In the genomic region with DNA sequence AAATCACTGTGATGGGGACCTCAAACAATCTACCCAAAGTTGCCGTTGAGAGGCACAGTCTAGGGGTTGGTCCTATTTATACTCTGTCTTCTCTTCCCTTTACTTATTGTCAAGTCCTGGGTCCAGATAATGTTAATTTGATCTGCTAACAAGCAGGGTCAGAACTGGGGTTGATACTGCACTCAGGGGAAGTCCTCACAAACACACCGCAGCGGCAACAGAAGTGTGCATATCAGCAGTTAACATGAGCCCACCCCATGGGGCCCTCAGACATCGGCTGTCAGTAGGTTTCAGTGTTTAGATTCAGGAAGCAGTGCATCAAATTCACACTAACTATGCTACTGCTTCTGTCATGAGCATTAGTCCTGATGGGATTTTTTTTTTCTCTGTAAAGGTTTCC, we compare ENCODE assay signal across 23 mouse cellular contexts.
A peak's percentile ranks its signal among the peaks of the same experiment; 100 is the strongest.
DNase-seq lines count a peak whose midpoint lies in the region; ATAC-seq and TF ChIP-seq lines count a peak whose summit lies in the region.
"Had no signal": no experiment of that assay in that cellular context is flagged by ENCODE, and none has a peak within 500 bp of the region (broad histone marks: within the 10 kb centered on the region; RNA-seq: fewer than 3 reads in every experiment).

No protein-coding gene starts in this region.

- H3K9ac ChIP-seq in limb, embryonic 12.5 days (replicated peaks) = no peak overlapping the region
- H3K9ac ChIP-seq in liver, embryonic 14.5 days (replicated peaks) = no peak overlapping the region
- H3K9ac ChIP-seq: embryonic facial prominence, embryonic 15.5 days; heart, embryonic 15.5 days; hindbrain, embryonic 14.5 days had no signal

- ATAC-seq in limb, embryonic 12.5 days (ENCODE audit: insufficient number of reproducible peaks, insufficient read depth, low FRiP score, low TSS enrichment, low read depth) = no peak
- peak; percentile 39; the same call in 1 of the 2 replicates for ATAC-seq in common myeloid progenitor, adult 5-6 weeks (replicated peaks; ENCODE audit: low read depth, poor library complexity, severe bottlenecking)
- ATAC-seq in liver, embryonic 14.5 days (ENCODE audit: insufficient read depth) = peak; percentile 68
- peak; percentile 62 for ATAC-seq in megakaryocyte-erythroid progenitor cell, adult 5-6 weeks (replicated peaks; ENCODE audit: low FRiP score, low TSS enrichment, poor library complexity, severe bottlenecking)
- ATAC-seq: forebrain, embryonic 14.5 days had no signal

- H3K27ac ChIP-seq in limb, embryonic 12.5 days = 0 out of 2 replicates have a peak overlapping the region, but pooled peaks have one; percentile 41
- no peak overlapping the region for H3K27ac ChIP-seq in limb, embryonic 10.5 days
- no peak overlapping the region for H3K27ac ChIP-seq in liver, embryonic 14.5 days
- H3K27ac ChIP-seq: embryonic facial prominence, embryonic 15.5 days; forebrain, embryonic 10.5 days; heart, embryonic 10.5 days; heart, embryonic 15.5 days; hindbrain, embryonic 10.5 days; hindbrain, embryonic 14.5 days had no signal

- no peak for DNase-seq in limb, embryonic 10.5 days (ENCODE audit: low spot score)
- DNase-seq in liver, embryonic 14.5 days (ENCODE audit: low read depth in 3 of 3, low spot score in 3 of 3) = no peak
- DNase-seq in frontal cortex, postnatal 36 days (ENCODE audit: low spot score in 2 of 2) = no peak
- DNase-seq in embryo, embryonic 10 days (ENCODE audit: low spot score) = no peak
- DNase-seq: adrenal gland, postnatal 14 days; cerebellum, adult 18-20 months; cerebellum, adult 9-11 months; cerebellum, postnatal 36 days; embryo, embryonic 11 days; gastrocnemius, postnatal 36 days; heart, adult 18-20 months; heart, postnatal 14 days had no signal

- H3K9me3 ChIP-seq in limb, embryonic 12.5 days = no peaks in the 10 kb centered on the region
- H3K9me3 ChIP-seq in limb, embryonic 10.5 days (replicated peaks) = no peaks in the 10 kb centered on the region
- H3K9me3 ChIP-seq in liver, embryonic 14.5 days (ENCODE audit: control insufficient read depth, low read length) = no peaks in the 10 kb centered on the region
- H3K9me3 ChIP-seq: embryonic facial prominence, embryonic 15.5 days; forebrain, embryonic 10.5 days; heart, embryonic 10.5 days; heart, embryonic 15.5 days; hindbrain, embryonic 10.5 days had no signal

- peak; percentile 61 for TF ChIP-seq EP300 in liver, embryonic 14.5 days (IDR thresholded peaks at IDR 0.05; ENCODE audit: low read depth)

- H3K4me3 ChIP-seq in limb, embryonic 12.5 days (replicated peaks) = no peak overlapping the region
- H3K4me3 ChIP-seq in limb, embryonic 10.5 days = no peak overlapping the region
- no peak overlapping the region for H3K4me3 ChIP-seq in liver, embryonic 14.5 days (ENCODE audit: insufficient read depth in 1 of 2, low read depth in 2 of 2, low read length in 2 of 2)
- H3K4me3 ChIP-seq: embryonic facial prominence, embryonic 15.5 days; erythroblast, embryonic 14.5 days; forebrain, embryonic 10.5 days; heart, embryonic 10.5 days; heart, embryonic 15.5 days; hindbrain, embryonic 10.5 days had no signal

- H3K36me3 ChIP-seq in limb, embryonic 12.5 days = peaks cover 20% of the 10 kb centered on the region; the same call in 1 of the 2 replicates
- H3K36me3 ChIP-seq in limb, embryonic 10.5 days = peaks cover 21% of the 10 kb centered on the region
- no peaks in the 10 kb centered on the region for H3K36me3 ChIP-seq in liver, embryonic 14.5 days (replicated peaks; ENCODE audit: control insufficient read depth, insufficient read depth, low read depth)
- H3K36me3 ChIP-seq: embryonic facial prominence, embryonic 15.5 days; heart, embryonic 15.5 days had no signal

- H3K4me2 ChIP-seq in limb, embryonic 12.5 days = no peak overlapping the region
- 0 out of 2 replicates have a peak overlapping the region, but pooled peaks have one; percentile 26 for H3K4me2 ChIP-seq in liver, embryonic 14.5 days (ENCODE audit: low read depth)
- H3K4me2 ChIP-seq: embryonic facial prominence, embryonic 15.5 days; heart, embryonic 15.5 days; hindbrain, embryonic 14.5 days had no signal

- H3K27me3 ChIP-seq in limb, embryonic 12.5 days = no peaks in the 10 kb centered on the region
- no peaks in the 10 kb centered on the region for H3K27me3 ChIP-seq in limb, embryonic 10.5 days (ENCODE audit: low read depth, poor library complexity, severe bottlenecking)
- no peaks in the 10 kb centered on the region for H3K27me3 ChIP-seq in liver, embryonic 14.5 days (ENCODE audit: control insufficient read depth, insufficient read depth, low read length)
- H3K27me3 ChIP-seq: embryonic facial prominence, embryonic 15.5 days; heart, embryonic 15.5 days had no signal

- WGBS in limb, embryonic 12.5 days = 79% methylated on average over 4 of the region's 4 CpGs
- 83% methylated on average over 4 of the region's 4 CpGs for WGBS in limb, embryonic 10.5 days
- 6% methylated on average over 4 of the region's 4 CpGs for WGBS in liver, embryonic 14.5 days (ENCODE audit: insufficient replicate concordance)

- peaks cover 40% of the 10 kb centered on the region; the same call in 1 of the 2 replicates for H3K4me1 ChIP-seq in limb, embryonic 12.5 days (replicated peaks)
- H3K4me1 ChIP-seq in limb, embryonic 10.5 days = peaks cover 50% of the 10 kb centered on the region
- peaks cover 2 to 14% of the 10 kb centered on the region in 2 experiments; a peak in 3 of 4 replicates for H3K4me1 ChIP-seq in liver, embryonic 14.5 days (replicated peaks; ENCODE audit: control insufficient read depth in 2 of 2, insufficient read depth in 2 of 2, low read length in 1 of 2)

- TF ChIP-seq CTCF in liver, embryonic 14.5 days (IDR thresholded peaks at IDR 0.05; ENCODE audit: low read depth) = no peak
